Mouse (Mus musculus) frontal cortex, postnatal 10 days (tissue): ENCODE measurements around the gene Tns4.

Experiments
- DNase-seq, 2 experiments: peaks; one replicate each; pipeline ENCODE4 v3.0.0; 2022; ENCODE audit warnings: low spot score in 2 of 2, mixed read lengths in 1 of 2

Tns4 gene

DNA sequence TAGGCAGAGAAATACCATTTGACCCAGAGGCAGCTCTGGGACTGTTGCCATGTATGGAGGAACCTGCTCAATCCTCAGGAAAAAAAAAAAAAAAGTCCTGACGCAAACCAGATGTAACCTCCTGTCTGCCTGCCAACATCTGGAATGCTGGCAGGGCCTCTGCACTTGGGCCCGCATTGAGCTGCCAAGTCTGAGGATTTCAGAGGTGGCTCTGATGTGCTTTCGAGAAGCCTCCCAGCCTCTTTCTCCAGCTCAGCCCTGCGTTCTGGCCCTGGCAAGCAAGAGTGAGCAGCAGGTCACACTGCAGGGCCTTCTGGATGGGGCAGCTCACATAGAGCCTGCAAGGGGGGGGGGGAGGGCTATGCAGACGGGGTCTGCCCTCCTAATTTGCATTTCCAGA lies 42.0 kb downstream of the Tns4 start:
- no peak for DNase-seq

- no peak for DNase-seq
These were observed 43.8 kb downstream of the Tns4 start for GRCm38 (mm10) chr11:99045159-99045889.

DNA sequence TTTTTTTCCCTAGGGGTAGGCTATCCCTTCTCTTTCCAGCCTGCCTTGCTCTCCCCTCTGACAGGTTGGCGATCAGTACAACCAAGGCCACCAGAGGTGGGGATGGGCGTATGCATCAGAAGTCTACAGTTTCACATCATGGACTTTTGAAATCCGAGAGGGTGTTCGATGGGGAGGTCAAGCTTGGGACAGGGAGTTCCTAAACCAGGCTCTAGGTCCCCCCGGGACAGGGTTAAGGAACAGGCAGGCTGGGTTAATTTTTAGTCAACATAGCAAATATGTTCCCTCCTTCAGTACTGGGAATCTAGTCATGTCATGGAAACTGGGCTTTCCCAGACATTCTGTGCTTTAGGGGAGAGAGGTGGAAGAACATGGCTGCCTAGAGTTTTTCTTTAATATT lies 44.8 kb downstream of the Tns4 start:
- no peak for DNase-seq

DNA sequence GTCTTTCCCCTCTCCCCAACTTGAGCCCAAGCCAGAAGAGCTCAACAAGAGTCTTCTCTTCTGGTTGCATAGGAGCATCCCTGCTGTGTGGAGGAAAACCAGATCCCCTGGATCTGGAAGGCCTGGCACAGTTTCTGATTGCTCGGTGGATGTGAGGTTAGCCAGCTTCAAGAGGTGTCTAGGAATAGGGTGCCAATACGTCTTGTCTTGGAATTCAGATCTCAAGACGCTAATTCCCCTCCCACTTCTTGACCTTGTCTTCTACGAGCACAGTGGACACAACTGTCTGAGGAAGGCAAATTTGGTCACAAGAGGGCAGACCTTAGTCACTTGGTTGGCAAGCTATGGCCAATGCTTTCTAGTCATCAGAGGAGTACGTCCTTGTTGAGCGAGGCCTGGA lies 45.5 kb downstream of the Tns4 start:
- no peak for DNase-seq

DNA sequence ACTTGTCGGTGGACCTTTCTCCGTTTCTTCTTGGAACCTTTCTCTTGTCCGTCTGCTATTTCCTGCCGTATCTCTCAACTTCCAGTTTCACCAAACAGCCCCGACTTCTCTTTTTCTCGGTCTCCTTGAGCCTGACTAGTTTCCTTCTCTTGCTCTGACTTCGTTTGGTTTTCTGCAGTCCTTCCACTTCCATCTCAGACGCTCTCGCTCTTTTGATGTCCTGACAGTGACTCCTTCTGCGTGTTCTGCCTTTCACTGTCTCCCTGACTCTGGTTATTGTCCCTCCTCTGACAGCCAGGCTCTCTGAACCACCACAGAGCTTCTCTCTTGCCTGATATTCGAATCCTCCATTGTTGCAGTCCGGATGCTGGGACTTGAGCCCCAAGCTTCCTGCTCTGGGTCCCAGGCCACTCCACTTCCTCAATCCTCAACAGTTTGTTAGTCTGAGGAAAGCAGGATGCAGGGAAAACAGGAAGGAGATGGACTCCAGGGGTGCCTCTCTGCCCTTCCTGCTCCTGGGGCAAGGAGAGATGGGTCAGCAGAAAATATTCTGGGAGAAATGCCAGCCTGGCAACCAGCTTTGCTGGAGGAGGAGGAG lies 46.2 kb downstream of the Tns4 start:
- no peak for DNase-seq

- no peak for DNase-seq
These were observed 47.0 kb downstream of the Tns4 start for GRCm38 (mm10) chr11:99041841-99042780.

DNA sequence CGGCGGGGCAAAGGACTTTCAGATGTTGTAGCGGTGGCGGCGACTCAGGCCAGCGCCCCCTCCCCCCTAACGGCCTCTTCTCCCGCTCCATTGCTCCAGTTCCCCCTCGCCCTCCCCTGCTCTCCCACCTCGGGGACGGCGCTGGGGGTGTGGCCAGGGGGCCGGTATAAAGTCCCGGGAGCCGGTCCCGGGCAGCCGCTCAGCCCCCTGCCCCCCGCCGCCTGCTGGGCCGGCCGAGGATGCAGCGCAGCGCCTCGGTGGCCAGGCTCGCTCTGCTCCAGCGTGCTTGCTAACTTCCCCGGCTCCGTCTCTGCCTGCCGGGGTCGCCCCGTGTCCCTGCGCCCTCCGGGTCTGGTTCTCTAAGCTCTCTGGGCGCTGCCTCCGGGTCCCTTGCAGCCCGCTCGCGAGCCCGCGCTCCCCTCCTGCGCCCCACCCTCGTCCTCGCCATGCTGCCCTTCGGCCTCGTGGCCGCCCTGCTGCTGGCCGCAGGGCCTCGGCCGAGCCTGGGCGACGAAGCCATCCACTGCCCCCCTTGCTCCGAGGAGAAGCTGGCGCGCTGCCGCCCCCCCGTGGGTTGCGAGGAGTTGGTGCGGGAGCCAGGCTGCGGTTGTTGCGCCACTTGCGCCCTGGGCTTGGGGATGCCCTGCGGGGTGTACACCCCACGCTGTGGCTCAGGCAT lies 47.9 kb downstream of the Tns4 start, which contains the start of gene Igfbp4:
Igfbp4 (plus strand) TSS at position 194 of the 679 bp plus-strand sequence.
- DNase-seq = peak; percentile 38 to 64

DNA sequence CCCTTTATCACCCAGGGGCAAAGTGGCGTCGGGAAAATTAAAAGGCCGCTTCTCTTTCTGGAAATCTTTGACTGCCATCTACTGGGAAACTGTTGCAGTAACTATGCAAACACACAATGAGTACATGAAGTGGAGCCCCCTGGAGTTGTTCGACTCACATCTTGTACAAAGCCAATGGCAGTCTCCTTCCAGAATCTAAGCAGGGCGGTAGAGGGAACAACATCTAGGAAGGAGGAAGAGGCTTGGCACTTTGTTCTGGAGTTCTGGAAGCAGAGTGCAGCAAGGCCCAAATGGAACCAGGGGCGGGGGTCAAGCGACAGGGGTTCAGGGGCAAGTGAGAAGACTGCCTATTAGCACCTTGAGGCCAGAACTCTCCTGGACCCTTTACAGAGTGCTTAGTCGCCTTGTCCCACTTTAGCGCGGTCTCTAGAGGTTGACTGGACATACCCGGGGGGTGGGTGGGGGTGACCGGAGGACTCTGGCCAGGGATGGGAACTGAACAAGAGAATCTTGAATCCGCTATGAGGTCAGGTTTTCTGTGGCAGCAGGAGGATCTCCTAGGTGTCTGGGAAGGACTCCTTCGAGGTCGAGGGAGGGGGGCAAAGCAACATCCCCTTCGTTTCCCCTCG lies 48.6 kb downstream of the Tns4 start:
- DNase-seq = no peak

DNA sequence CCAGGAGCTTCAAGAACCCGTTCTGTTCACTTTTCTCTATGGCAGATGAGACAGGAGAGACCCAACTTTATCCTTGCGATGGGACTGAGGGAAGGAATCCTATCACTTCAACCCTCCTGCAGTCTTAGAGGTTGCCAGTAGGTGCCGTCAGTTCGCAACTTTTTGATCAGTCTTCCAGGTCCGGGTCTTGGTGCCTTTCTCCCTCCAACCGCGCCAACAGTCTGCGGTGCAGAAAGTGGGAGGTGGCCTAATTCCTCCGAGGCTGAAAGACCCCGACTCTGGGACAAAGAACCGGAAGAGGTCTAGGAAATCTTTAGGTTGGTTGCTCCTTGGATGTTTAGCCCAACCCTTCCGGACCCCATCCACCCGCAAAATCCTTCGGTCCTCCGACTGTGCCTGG lies 49.3 kb downstream of the Tns4 start:
- DNase-seq = peak; percentile 56 to 83

DNA sequence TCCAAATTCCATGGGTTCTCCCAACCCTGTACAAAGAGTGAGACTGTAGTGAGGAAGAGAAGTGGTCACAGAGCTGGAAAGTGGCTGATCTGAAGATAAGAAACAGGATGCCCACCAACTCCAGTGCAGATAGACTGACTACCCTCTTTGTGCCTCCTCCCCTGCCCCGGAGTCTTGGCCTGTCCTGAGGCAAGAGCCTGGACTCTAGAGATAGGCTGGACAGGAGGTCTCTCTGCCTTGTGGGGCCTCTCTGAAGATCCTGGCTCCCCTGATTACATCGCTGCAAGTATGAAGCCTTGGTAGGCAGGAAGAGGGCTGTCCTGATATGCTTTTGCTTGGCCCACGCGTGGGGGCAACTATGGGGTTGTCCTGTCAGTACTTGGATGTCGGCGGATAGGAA lies 52.9 kb downstream of the Tns4 start:
- no peak for DNase-seq

DNA sequence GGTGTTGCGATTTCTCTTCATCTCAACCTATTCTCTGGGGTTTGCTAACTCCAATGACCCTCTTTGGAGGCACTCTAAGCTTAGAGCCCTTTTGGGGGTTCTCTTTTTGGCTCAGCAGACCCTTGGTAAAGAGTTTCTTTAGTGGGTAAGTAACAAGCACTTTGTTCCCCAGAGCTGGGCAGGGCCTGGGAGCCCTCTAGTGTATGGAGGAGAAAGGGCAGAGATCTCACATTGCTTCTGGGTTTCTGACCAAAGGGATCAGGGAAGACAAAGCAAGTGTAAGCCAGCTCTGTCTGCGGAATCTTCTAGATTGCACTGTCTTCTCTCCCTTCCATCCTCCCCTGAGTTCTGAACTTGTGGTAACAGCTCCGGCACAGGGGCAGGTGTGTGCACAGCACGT lies 53.8 kb downstream of the Tns4 start:
- no peak for DNase-seq

GRCm38 (mm10) chr11:99026899-99027440 lies 62.1 kb downstream of the Tns4 start:
- no peak for DNase-seq

DNA sequence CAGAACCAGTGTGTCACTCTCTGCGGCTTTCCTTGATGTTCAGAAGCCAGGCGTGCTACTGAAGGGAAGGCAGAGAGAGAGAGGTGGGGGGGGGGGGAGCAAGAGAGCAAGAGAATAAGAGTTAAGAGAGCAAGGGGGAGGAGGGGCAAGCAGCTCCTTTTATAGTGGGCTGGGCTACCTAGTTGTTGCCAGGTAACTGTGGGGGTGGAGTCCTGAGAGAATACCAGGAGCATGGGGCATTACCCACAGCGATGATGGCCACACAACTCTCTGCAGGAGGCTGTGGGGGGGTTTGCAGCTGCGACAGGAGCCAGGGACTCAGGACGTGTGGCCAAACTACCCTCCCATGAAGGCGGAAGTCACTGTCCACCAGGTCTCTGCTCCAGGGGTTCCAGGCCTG lies 63.2 kb downstream of the Tns4 start:
- no peak for DNase-seq

GRCm38 (mm10) chr11:99024468-99025134 lies 64.5 kb downstream of the Tns4 start:
- no peak for DNase-seq

GRCm38 (mm10) chr11:99023500-99024467 lies 65.3 kb downstream of the Tns4 start, which contains the start of gene Top2a:
TSS of gene Top2a (minus strand) at chr11:99024189.
- peak; percentile 90 to 94 for DNase-seq

DNA sequence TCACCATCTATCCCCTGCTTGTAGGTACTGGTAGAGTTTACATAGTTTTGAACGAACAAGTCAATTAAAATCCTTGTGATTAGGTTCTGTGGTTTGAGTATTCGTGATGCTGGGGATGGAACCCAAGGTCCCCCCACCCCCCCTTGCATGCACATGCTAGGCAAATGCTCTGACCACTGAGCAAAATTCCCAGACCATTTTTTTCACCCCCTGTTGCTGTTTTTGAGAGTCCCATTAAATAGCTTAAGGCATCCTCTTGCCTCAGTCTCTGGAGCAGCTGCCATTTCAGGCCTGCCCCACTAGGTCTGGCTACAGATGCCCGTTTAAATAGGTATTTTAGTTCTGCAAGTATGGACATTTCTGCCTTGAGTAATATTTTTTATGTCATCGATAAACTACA lies 66.0 kb downstream of the Tns4 start:
- DNase-seq = no peak

GRCm38 (mm10) chr11:99022384-99022933 lies 66.6 kb downstream of the Tns4 start:
- no peak for DNase-seq

DNA sequence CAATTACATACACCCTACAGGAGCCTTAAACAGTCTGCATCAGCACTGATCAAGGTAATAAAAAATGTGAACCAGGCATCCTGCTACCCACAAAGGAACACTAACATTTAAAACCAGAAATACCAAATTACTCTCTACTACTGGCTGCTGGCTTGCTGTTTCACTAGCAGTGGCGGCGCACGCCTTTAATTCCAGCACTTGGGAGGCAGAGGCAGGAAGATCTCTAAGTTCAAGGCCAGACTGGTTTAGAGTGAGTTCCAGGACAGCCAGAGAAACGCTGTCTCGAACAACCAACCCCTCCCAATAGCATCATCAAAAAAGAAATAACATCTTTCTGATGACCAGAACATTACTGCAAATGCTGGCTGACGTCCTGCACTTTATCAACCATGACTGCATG lies 69.3 kb downstream of the Tns4 start:
- no peak for DNase-seq
